Mouse (Mus musculus) c-Kit-positive CD71-negative TER-119-negative erythroid progenitor cells, embryonic 14.5 days (primary cell): Measurements from ENCODE around the gene Hnrnpd.

Source experiments
- DNase-seq: peaks from one replicate; pipeline ENCODE4 v3.0.0-alpha.2; 2013; ENCODE audit warnings: low read depth

Gene Hnrnpd

GRCm38 (mm10) chr5:99959236-99959936, 19.4 kb downstream of the Hnrnpd start:
- no peak for DNase-seq

GRCm38 (mm10) chr5:99958666-99959065, 20.1 kb downstream of the Hnrnpd start:
- no peak for DNase-seq

- no peak for DNase-seq
These were observed 24.9 kb downstream of the Hnrnpd start for GRCm38 (mm10) chr5:99953883-99954282.

- no peak for DNase-seq
These were observed 26.2 kb downstream of the Hnrnpd start for GRCm38 (mm10) chr5:99952513-99952912.

GRCm38 (mm10) chr5:99941776-99942502, 36.8 kb downstream of the Hnrnpd start:
- DNase-seq, result no peak

- DNase-seq, result no peak
These were observed 37.5 kb downstream of the Hnrnpd start for GRCm38 (mm10) chr5:99941273-99941672.

- no peak for DNase-seq
These were observed 39.3 kb downstream of the Hnrnpd start for GRCm38 (mm10) chr5:99939440-99939839.

- no peak for DNase-seq
These were observed 46.8 kb downstream of the Hnrnpd start for GRCm38 (mm10) chr5:99931910-99932309.

GRCm38 (mm10) chr5:99927951-99928350, 50.8 kb downstream of the Hnrnpd start:
- peak; percentile 40 for DNase-seq

- no peak for DNase-seq
These were observed 56.7 kb downstream of the Hnrnpd start for GRCm38 (mm10) chr5:99922033-99922432.

GRCm38 (mm10) chr5:99915494-99915893, 63.2 kb downstream of the Hnrnpd start:
- DNase-seq, result no peak

GRCm38 (mm10) chr5:99906181-99906956, 72.4 kb downstream of the Hnrnpd start, which contains the start of gene Vamp9:
Vamp9 (plus strand) TSS chr5:99906254.
- peak; percentile 56 for DNase-seq
